Mouse (Mus musculus) thymus, postnatal 0 days (tissue): ENCODE measurements at regions not wholly inside any gene's neighbourhood (a gene's known extent, or its start where the extent isn't known, plus 50 kb on each side); places are given as distances from the start of the nearest gene placed in this dataset.
"Not testable (repeated sequence)": the region's sequence is repeated elsewhere in the genome, so short reads cannot be mapped to it uniquely, and the experiment has no call there.

Experiments used
- DNase-seq: peaks from one replicate; pipeline ENCODE4 v3.0.0-alpha.2; 2015; ENCODE audit warnings: low spot score

DNA sequence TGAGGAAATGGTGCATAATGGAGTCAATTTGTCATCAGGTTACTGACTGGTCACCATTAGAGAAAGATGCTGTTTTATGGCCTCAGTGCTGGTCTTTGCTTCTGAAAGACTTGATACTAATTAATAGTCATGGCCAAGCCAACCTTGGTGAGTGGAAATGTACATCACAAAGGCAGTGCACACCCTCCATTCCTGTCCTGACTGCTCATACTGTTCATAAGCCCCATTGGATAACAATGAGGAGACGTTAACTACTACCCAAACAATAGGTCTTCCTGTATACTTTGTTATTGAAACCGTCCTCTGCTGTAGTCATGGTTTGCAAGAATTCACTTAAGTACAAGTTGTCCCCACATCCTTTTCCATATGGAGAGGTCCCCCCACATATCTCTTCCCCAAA lies 605.8 kb upstream of the Slc35b3 start:
- no peak for DNase-seq

DNA sequence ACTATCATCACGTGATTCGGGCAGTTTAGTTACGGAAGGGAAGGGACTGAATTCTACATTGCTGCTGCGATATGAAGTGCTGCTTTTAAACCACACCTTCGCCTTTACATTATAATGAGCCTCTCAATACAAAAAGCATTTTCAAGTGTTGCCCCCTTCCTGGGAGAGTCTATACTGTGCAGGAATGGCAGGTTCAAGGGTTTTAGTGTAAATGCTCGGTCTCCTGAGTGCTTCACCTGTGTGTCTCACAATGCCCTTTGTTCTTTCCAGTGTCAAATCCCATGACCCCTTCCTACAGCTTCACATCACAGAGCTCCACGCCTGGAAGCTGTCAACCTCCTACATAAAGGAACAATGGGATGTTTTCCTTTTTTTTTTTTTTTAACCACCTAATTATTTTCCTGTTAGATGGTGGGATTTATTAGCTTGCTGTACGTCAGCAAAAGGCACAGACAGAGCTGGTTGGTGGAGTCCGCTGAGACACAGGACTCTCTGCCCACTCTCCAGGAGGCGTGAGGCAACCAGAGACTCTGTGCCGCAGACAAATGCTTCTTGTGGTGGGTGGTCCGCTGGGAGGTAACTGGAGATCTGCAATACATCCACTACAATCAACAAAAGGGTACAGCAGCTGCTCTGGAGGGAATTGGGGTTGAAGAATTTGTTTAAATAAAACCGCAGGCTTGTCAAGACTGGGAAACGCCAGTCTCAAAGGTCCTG lies 577.2 kb upstream of the Slc35b3 start:
- no peak for DNase-seq

DNA sequence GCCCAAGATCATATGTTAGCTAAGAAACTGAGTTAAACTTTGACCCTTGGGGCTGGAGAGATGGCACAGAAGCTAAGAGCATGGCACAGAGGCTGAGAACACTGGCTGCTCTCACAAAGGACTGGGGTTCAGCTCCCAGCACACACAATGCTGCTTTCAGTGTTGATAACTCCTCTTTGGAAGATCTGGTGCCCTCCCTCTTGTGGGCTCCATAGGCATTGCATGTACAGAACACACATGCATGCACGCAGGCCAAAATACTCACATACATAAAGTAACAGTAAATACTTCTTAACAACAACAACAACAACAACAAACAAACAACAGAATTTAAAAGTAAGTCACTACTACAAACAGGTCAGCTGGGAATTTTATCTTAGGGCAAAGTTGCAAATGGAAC lies 565.8 kb upstream of the Slc35b3 start:
- DNase-seq, result no peak

DNA sequence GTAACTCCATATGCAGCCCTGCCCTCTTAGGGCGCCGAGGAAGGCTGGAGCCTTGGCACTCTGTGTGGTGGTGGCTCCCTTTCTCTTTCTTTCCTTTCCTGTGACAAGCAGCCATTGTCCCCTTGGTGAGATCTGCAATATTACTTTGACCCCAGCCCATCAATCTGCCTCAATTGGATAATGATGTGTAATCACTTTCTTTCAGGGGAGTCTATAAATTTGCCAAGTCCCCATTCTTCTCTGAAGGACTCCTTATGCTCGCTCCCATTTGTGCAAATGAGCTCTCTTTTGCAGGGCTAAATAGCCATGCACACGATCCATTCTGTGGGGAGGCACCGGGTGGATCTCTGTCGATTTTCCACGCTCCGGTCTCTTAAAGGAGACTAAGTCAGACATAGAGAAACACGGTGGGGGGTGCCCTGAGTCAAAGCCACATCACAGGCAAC lies 563.2 kb upstream of the Slc35b3 start:
- DNase-seq, result no peak

DNA sequence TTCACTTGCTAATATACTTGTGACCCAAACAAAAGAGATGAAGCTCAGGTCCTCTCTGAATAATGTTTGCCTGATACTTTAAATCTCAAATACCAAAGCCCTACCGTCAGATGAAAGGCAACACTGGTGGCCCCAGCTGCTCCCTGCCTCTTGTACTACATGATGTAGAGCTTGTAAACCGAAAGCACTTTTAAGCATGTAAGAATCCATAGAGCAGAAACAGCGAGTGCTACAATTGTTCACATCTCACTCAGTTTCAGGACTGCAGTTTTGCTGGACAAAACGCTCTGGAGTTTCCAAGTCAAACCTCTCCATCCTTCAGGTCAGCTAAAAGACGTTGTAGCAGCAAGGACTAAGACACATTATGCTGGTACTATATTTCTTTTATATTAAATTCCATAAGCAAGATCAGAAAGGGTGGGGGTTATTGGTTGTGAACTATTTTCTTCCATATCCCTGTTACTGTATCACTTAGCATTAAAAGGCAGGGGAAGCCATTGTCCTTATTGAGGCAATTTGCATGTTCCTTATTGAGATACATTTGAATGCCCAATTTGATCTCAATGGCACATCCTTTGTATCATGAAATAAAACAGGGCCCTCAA lies 562.7 kb upstream of the Slc35b3 start:
- DNase-seq, result no peak

DNA sequence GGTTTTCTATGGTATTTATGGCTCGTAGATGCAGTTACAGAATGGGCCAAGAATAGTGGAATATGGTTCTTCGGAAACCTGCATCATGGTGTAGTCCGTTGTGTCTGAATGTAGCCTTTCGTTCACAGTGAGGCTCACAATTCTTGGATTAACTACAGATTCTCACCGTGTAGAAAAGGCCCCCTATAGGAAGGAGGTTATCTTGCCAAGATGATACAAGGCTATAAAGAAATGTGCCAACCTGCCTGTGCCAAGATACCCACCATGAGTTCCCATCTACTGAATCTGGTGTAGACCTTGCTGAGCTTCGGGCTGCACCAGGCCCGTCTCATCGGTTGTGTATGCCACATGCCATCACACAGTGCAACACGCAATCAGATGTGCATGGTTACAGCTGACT lies 560.2 kb upstream of the Slc35b3 start:
- no peak for DNase-seq

DNA sequence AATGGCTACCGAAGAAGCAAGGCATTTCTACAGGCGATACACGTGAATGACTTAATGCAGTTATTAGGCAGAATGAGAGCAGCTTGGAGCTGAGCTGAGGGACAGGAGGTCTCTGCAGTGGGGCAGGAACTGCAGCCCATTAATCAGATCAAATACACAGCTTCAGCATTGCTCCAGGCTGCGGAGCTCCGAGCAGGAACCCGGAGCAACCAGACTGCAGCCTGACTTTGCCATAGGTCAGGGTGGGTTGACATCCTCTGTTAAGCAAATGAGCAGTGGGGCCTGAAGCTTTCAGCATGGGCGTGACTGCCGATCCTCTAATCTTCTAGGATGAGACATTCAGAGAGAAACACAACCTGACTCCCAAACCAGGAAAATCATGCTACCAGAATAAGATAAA lies 555.4 kb upstream of the Slc35b3 start:
- DNase-seq, result no peak

DNA sequence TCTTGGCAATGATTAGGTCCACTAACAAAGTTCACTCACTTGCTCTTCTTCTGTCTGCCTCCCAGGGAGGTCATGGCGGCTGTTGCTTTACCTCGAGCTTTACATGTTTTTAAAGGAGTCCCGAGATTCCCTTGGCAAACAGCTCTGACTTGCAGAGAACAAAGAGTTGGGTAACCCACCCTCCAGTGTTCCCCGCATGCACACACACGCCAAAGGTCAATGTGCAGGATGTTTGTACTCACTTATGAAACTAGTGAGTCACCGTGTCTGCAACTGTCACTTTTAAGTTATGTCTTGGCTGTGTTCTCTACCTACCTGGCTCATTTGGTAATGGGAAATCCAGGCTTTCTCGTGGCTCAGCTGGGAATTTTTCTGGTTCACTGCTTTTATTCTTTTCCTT lies 529.1 kb upstream of the Slc35b3 start:
- DNase-seq, result no peak

DNA sequence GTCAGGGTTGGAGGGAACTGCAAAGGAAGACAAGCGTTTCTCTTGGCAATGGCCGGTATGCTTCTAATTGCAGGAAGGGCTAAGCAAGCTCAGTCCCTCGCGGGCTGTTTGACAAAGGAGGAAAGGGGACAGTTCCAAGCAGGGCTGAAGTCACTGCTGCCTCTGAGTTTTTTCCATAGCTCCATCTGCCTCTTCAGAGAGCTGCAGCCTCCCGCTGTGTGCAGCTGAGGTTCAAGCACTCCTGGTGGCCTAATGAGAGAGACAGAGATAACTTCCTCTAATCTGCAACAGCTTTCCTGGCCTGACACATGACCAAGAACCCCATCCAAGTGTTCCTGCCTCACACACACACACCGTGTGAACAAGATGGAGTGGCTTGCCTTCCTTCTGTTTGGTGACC lies 511.9 kb upstream of the Slc35b3 start:
- DNase-seq, result no peak

DNA sequence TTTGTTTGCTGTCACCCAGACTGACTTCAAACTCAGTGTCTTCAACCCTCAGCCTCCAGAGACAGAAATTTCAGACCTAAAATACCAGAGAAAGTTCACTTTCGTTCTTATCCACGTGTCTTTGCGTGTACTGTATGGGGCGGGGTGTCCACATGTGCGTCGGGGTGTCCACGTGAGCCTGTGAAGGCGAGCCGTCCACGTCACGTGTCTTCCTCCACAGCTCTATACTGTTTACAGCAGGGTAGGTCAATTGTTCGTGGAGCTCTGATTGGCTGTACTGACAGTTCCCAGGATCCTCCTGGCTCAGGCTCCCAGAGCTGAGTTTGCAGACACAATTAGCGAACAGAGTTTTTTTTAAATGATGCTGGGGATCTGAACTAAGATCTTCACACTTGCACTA lies 481.1 kb upstream of the Slc35b3 start:
- DNase-seq, result no peak

DNA sequence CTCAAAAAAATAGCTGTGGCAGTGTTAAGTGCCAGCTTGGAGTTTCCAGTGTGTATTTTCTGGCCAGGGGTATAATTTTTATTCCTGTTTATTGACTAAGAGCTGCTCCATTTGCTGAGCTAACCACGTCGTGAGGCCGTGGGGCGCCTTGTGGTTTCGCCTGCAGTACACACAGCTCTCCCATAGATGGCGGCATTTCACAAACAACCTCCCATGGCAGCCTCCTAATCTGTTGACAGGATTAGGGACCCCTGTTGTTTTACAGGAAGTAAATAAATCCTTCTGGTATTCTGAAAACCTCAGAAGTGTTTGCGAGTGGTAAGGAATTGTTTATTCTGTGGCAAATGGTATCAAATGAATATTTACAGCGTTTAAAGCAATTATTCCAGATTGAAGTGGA lies 480.2 kb upstream of the Slc35b3 start:
- DNase-seq, result peak; percentile 16

DNA sequence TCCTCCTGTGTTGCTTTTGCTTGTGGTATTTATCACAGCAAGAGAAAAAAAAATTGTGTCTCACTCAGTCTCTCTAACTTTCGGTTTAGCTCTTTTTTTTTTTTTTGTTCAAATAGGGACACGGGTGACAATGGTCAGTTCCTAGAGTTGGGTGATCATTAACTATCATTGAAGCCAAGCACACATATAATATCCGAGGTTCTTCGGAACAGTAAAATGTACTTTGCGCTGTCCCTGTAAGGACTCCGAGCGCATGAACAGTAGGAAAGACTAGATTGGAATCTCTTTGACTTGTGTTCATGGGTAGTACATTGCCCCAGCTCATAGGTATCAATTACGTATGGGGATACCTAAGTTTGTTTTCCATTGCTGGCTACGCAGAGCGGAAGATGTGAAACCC lies 479.7 kb upstream of the Slc35b3 start:
- no peak for DNase-seq

DNA sequence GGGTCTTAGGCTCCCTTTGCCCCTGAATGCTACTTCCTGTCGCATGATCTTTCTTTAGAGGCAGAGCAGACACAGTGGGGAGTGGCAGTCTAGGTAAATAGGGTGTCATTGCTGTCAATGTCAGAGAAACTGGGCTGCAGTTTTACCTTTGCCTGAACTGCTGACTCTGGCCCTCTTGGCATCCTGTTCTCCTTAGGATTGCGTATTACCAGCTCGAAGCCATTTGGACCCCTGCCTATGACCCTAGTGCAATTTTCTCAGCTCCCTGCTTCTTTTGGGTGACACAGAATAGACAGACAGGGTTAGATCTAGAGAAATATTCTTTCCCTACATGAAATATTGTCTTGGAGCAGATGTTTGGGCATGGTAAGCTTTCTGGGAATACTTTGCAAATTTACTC lies 467.3 kb upstream of the Slc35b3 start:
- no peak for DNase-seq

DNA sequence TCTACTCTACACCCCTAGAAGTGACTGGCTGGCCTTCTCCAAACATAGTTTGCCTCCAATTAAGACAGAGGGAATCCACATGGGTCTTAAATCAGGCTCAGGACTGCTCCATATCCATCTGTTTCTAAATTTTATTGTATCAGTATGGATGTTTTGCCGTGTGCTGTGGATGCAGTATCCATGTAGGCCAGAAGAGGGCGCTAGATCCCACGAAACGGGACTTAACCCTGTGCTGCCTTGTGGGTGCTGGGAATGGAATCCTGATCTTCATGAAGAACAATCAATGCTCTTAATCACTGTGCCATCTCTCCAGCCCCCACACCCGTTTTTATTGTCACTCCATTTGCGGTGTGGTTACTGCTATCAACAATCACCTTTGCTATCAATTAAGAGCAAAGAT lies 465.3 kb upstream of the Slc35b3 start:
- DNase-seq, result no peak

DNA sequence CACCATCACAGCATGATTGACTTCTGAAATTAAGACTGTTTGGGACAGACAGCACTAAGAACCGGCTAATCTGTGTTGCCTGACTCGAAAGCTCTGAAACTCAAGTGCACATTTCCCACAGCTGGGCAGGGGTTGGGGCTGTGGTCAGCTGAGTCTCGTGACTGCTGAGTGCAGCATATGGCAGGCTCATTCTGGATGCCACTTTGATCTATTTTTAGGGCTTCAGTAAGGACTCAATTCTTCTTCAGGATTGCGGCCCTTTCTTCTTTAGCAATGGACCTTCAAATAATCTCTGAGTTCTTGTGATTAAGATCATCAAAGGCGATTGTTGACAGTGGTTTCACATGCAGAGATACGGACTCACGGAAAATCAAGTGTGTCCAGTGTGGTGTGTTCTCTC lies 457.5 kb upstream of the Slc35b3 start:
- no peak for DNase-seq

DNA sequence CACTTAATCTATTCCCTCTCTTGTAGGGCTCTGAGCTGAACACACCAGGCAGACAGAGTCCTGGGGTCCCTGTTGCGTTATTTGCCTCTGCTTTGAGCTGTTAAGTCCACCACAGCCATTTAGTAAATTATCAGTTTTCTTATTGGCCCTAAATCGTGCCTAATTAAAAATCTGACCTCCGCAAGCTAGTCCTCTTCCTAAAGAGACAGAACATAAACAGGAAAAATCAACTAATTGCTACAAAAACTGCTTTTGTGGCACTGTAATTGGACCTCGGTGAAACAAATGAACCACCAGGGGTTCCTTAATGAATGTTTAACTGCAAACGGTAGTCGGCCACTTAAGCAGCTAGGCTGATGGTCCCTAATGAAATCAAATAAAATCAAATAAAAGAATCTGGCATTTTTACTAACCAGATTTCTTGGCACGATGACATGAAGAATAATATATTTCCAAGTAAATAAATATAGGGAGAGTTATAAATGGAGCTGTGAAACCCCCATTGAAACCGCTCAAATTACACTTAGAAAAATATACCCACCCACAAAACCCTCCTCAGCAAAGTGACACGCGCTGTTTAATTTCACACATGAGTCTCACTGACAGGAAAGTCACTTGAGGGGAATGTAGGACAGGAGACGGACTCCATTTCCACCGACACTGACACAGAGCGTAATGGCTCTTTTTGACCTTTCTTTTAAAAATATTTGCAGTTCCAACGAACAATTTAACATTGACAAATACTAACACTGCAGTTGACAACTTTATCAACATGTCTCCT lies 451.0 kb upstream of the Slc35b3 start:
- no peak for DNase-seq

DNA sequence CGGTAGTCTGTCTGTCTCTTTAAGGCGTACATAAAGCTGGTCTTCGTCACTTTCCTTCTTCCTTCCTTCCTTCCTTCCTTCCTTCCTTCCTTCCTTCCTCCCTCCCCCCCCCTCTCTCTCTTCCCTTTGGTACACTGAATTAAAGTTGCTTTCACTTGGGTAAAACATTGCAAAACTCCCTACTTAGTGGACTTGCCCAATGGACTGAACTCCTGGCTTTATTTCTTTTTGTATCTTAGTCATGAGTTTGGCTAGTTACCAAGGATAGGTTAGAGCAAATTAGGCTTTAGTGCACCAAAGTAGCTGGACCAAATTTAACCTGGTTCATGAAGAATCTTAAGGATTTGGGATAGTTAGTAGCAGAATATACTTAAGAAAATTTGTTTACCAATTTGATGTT lies 431.9 kb upstream of the Slc35b3 start:
- no peak for DNase-seq

DNA sequence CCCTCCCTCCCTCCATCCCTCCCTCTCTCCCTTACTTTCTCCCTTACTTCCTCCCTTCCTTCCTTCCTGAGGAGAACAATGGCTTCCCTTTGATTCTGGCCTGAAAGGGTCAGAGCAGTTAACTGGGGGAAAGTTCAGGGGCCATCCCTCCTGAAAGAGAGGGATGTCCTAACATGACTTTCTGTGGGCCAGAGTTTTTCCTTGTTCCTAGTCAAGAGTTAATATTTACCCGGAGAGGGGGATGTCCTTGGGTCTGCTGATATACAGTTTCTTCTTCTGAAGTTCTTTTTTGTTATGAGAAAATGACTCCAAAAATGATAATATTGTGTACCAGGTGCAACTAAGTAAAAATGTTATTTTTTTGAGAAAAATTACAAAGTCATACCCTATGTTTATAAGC lies 431.5 kb upstream of the Slc35b3 start:
- not testable (repeated sequence) for DNase-seq

DNA sequence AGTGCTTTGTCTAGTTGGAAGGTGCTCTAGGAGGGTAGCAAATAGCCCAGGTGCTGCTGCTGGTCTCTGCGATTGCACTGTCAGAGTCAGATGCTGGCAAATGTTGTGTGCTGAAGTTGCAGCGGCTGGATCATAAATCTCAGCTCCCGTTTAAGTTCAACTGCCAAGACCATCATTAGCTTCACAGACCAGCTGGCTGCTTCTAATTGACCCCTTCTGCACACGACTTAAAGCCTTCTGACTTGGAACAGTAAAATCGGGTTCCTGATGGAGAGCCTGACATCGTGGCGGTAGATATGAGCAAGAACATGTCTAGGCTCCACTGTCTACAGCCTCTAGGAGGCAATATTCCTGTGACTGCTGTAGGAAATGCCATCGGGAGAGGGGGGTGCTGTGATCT lies 416.0 kb upstream of the Slc35b3 start:
- no peak for DNase-seq

DNA sequence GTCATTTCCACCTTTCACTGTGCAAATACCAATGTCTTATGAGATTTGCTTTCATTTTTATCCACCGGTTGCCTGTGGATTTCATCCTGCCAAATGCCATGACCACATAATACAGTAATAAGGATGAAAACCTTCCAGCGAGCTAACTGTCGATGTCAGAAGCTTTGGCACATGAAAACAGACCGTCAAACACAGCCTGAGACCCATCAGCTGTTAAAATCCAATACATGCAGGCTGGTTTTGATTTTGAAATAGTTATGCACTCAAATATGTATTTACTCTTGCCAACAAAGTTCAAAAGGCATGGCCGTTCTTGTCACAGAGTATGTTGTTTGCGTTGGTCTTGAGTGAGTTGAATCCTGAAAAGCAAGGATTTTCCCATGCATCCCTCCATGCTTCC lies 415.6 kb upstream of the Slc35b3 start:
- DNase-seq, result no peak

DNA sequence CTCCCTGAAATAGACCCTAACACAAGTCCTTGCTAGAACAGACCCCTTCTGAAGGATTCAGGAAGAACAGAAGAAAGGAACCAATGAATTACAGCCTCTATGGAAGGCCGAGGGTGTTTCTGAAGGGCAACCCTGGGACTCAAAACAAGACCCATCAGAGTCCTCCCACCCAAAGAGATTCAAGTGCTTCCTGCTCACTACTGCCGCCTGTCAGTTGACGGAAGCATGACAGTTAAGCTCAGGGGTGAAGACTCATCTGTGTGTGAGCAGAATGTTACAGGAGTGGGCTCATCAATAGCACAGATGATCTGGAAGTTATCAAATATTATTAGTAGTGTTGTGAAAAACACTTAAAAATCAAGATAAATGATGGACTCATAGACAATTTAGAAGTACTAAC lies 411.9 kb upstream of the Slc35b3 start:
- DNase-seq, result no peak

DNA sequence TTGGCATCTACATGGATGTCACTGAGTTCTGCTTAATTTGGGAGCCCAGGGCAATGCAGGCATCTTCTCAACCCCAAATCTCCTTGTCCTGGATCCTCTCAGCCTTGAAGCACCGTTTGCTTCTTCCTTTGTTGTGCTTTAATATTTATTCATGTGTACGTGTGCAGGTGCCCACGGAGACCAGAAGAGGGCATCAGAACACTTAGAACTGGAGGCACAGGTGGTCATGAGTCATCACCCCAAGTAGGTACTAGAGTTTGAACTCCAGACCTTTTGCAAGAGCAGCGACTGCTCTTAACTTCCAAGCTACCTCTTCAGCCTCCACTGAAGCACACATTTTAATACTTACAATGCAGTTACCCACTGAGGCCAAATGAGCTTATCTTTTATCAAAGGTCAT lies 403.0 kb upstream of the Slc35b3 start:
- no peak for DNase-seq

DNA sequence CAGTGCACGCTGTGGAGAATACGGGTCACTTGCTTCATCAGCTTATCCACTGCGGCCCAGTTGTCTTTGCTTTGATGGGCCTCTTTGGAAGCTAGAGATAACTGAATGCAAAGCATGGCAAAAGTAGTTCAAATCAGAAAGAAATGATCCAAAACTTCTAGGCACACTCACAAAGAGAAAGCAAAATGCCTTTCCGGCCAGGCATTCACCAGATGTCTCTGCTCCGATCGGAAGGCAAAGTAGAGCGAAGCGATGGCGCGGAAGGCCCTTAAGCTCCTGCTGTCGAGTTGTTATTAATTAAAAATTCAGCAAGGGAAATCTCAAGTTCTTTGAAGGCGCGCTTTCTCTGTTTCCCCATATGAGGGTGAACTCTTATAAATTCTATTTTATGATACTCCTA lies 401.9 kb upstream of the Slc35b3 start:
- DNase-seq, result no peak
